Mouse (Mus musculus) brain, embryonic 14.5 days (tissue): ENCODE data around the gene Nhp2.
"Not testable (repeated sequence)": the region's sequence is repeated elsewhere in the genome, so short reads cannot be mapped to it uniquely, and the experiment has no call there.

Experiments
- CTCF ChIP-seq: fragments of 200-500 bp; IDR thresholded peaks from 2 replicates; pipeline ENCODE4 v1.5.1; 2012; ENCODE audit warnings: inconsistent platforms, mild to moderate bottlenecking, moderate library complexity, borderline replicate concordance; ENCODE audit not compliant: insufficient read depth, insufficient read length; ENCODE audit errors: extremely low read depth
- POLR2A ChIP-seq: fragments of 200-500 bp; IDR thresholded peaks from 2 replicates; pipeline ENCODE4 v1.6.1; 2012; ENCODE audit warnings: mild to moderate bottlenecking, inconsistent platforms, borderline replicate concordance; ENCODE audit not compliant: poor library complexity, insufficient read depth, insufficient read length, severe bottlenecking; ENCODE audit errors: extremely low read depth

DNA sequence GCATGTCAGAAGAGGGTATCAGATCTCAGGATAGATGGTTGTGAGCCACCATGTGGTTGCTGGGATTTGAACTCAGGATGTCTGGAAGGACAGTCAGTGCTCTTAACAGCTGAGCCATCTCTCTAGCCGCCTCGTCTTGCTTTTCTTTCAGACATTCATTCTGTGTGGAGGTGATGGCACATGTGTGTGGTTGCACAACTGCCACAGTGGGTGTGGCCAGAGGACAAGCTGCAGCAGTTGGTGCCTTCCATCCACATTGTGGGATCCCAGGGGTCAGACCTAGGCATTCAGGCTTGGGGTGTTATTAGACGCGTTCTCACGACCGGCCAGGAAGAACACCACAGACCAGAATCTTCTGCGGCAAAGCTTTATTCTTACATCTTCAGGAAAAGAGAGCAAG, 45.2 kb downstream of the Nhp2 start:
- not testable (repeated sequence) for TF ChIP-seq CTCF, POLR2A
